Mouse (Mus musculus) cerebellum, adult 8-10 months (tissue): ENCODE measurements at regions not wholly inside any gene's neighbourhood (a gene's known extent, or its start where the extent isn't known, plus 50 kb on each side); places are given as distances from the start of the nearest gene placed in this dataset.

Experiments
- DNase-seq: peaks from one replicate; pipeline ENCODE4 v3.0.0; 2022

GRCm38 (mm10) chr8:96680416-96681027 lies 792.2 kb upstream of the Got2 start:
- peak; percentile 4 for DNase-seq

- no peak for DNase-seq
These were observed 791.2 kb upstream of the Got2 start for GRCm38 (mm10) chr8:96679510-96679909.

- DNase-seq = no peak
These were observed 786.4 kb upstream of the Got2 start for GRCm38 (mm10) chr8:96674703-96675102.

GRCm38 (mm10) chr8:96656495-96657279 lies 768.3 kb upstream of the Got2 start:
- no peak for DNase-seq

GRCm38 (mm10) chr8:96647743-96648142 lies 759.4 kb upstream of the Got2 start:
- no peak for DNase-seq
